Mouse (Mus musculus) CH12.LX (cell line): ENCODE data around the gene Olfr593. TPM values are rescaled to one million over a fixed set of nuclear protein-coding genes. Genes with fewer than 3 reads are reported as not detected.
"Not testable (repeated sequence)": the region's sequence is repeated elsewhere in the genome, so short reads cannot be mapped to it uniquely, and the experiment has no call there.

Experiments
- DNase-seq: peaks from one replicate; pipeline ENCODE4 v3.0.0-alpha.2; 2013; ENCODE audit errors: extremely low read depth
- H3K27ac ChIP-seq: 2 replicates; pipeline ENCODE4 v1.5.1; 2012; ENCODE audit warnings: low read depth, mild to moderate bottlenecking, control low read depth, moderate library complexity; ENCODE audit not compliant: insufficient read depth
- H3K27me3 ChIP-seq: replicated peaks from 2 replicates; pipeline ENCODE3; 2012; ENCODE audit warnings: inconsistent platforms
- H3K36me3 ChIP-seq, 2 experiments: replicated peaks in 1 of 2; 2 replicates each; pipeline versions ENCODE3 to v1.6.1; 2012; ENCODE audit warnings: inconsistent platforms in 1 of 2, low read length in 1 of 2, mild to moderate bottlenecking in 1 of 2, mixed read lengths in 1 of 2, moderate library complexity in 1 of 2; ENCODE audit not compliant: control insufficient read depth in 1 of 2, insufficient read depth in 1 of 2
- H3K4me1 ChIP-seq, 2 experiments: 2 replicates each; pipeline ENCODE4 v1.6.1; 2012; ENCODE audit warnings: inconsistent platforms in 1 of 2, moderate library complexity in 1 of 2; ENCODE audit not compliant: insufficient read depth in 2 of 2, control insufficient read depth in 1 of 2
- H3K4me2 ChIP-seq: 2 replicates; pipeline ENCODE4 v1.6.1; 2012; ENCODE audit warnings: low read depth, mild to moderate bottlenecking, control low read depth; ENCODE audit not compliant: poor library complexity, insufficient read depth, severe bottlenecking
- H3K4me3 ChIP-seq, 3 experiments: fragments of 150-350 bp in 1 of 3; sonication (generic) in 1 of 3; replicated peaks in 1 of 3; 2 replicates each; pipeline versions ENCODE3 to v1.5.1; 2011 to 2012; ENCODE audit warnings: low read depth in 2 of 3, low read length in 2 of 3, mild to moderate bottlenecking in 2 of 3, moderate library complexity in 2 of 3, control low read depth in 1 of 3, improper control_type of control experiment in 1 of 3, inconsistent platforms in 1 of 3, mixed read lengths in 1 of 3; ENCODE audit not compliant: poor library complexity in 1 of 3
- H3K79me2 ChIP-seq: replicated peaks from 2 replicates; pipeline ENCODE4 v1.6.1; 2012; ENCODE audit warnings: mild to moderate bottlenecking, moderate library complexity; ENCODE audit not compliant: control insufficient read depth, poor library complexity, insufficient read depth, severe bottlenecking; ENCODE audit errors: extremely low read depth
- H3K9ac ChIP-seq: 2 replicates; pipeline ENCODE4 v1.6.1; 2012; ENCODE audit warnings: low read depth, mild to moderate bottlenecking, control low read depth, moderate library complexity; ENCODE audit not compliant: insufficient read depth
- H3K9me3 ChIP-seq: replicated peaks from 2 replicates; pipeline ENCODE3; 2012; ENCODE audit warnings: low read length, inconsistent platforms, mixed read lengths
- BHLHE40 ChIP-seq: IDR thresholded peaks from 2 replicates; pipeline ENCODE4 v1.6.1; 2011; ENCODE audit warnings: mild to moderate bottlenecking, low read depth, low read length, improper control_type of control experiment
- CHD1 ChIP-seq: IDR thresholded peaks from 2 replicates; pipeline ENCODE4 v1.6.1; 2012; ENCODE audit warnings: low read depth, low read length, improper control_type of control experiment, inconsistent platforms
- CHD2 ChIP-seq: IDR thresholded peaks from 2 replicates; pipeline ENCODE4 v1.6.1; 2011; ENCODE audit warnings: low read length, improper control_type of control experiment
- CTCF ChIP-seq, 2 experiments: IDR thresholded peaks in 1 of 2; conservative IDR thresholded peaks in 1 of 2; 2 replicates each; pipeline ENCODE4 v1.5.1; 2011 to 2012; ENCODE audit warnings: low read depth in 2 of 2, low read length in 2 of 2, improper control_type of control experiment in 1 of 2, inconsistent platforms in 1 of 2, mild to moderate bottlenecking in 1 of 2, moderate library complexity in 1 of 2
- ELF1 ChIP-seq: IDR thresholded peaks from 2 replicates; pipeline ENCODE4 v1.6.1; 2014; ENCODE audit warnings: low read depth, mild to moderate bottlenecking, inconsistent platforms, low read length, improper control_type of control experiment
- ETS1 ChIP-seq: conservative IDR thresholded peaks from 2 replicates; pipeline ENCODE4 v1.6.1; 2012; ENCODE audit warnings: low read depth, mild to moderate bottlenecking, inconsistent platforms, low read length, improper control_type of control experiment, moderate library complexity
- JUN ChIP-seq: IDR thresholded peaks from 2 replicates; pipeline ENCODE4 v1.6.1; 2011; ENCODE audit warnings: low read depth, mild to moderate bottlenecking, low read length, improper control_type of control experiment, moderate library complexity; ENCODE audit not compliant: insufficient read depth
- MAFK ChIP-seq: IDR thresholded peaks from 2 replicates; pipeline ENCODE4 v1.6.1; 2011; ENCODE audit warnings: low read length, improper control_type of control experiment; ENCODE audit not compliant: insufficient replicate concordance
- MAX ChIP-seq: IDR thresholded peaks from 2 replicates; pipeline ENCODE4 v1.6.1; 2011; ENCODE audit warnings: low read length, improper control_type of control experiment
- MXI1 ChIP-seq: IDR thresholded peaks from 2 replicates; pipeline ENCODE4 v1.6.1; 2011; ENCODE audit warnings: mild to moderate bottlenecking, low read depth, low read length, improper control_type of control experiment
- MYC ChIP-seq: IDR thresholded peaks from 2 replicates; pipeline ENCODE4 v1.6.1; 2011; ENCODE audit warnings: low read depth, mild to moderate bottlenecking, improper control_type of control experiment, low read length
- PAX5 ChIP-seq: IDR thresholded peaks from 2 replicates; pipeline ENCODE4 v1.6.1; 2012; ENCODE audit warnings: low read length, inconsistent platforms, mixed read lengths
- POLR2AphosphoS2 ChIP-seq: IDR thresholded peaks from 2 replicates; pipeline ENCODE4 v1.6.1; 2011; ENCODE audit warnings: low read depth, low read length, improper control_type of control experiment
- USF1 ChIP-seq: IDR thresholded peaks from 2 replicates; pipeline ENCODE4 v1.6.1; 2014; ENCODE audit warnings: low read depth, mild to moderate bottlenecking, inconsistent platforms, low read length, improper control_type of control experiment
- ZKSCAN1 ChIP-seq: IDR thresholded peaks from 2 replicates; pipeline ENCODE4 v1.6.1; 2012; ENCODE audit warnings: low read depth, inconsistent platforms, low read length, improper control_type of control experiment, borderline replicate concordance
- ZMIZ1 ChIP-seq: IDR thresholded peaks from 2 replicates; pipeline ENCODE4 v1.6.1; 2012; ENCODE audit warnings: low read depth, mild to moderate bottlenecking, inconsistent platforms, low read length, improper control_type of control experiment
- ZNF384 ChIP-seq: IDR thresholded peaks from 2 replicates; pipeline ENCODE4 v1.6.1; 2012; ENCODE audit warnings: low read depth, low read length, improper control_type of control experiment, inconsistent platforms
- dilution Hi-C: fragments of 300-500 bp; cut with MboI; formaldehyde crosslinking; loops from 2 replicates; pipeline ENCODE4 v1.14.3; 2020; ENCODE audit warnings: low sequenced_read_pairs; ENCODE audit not compliant: extremely low pct_unique_long_range_greater_than_20kb, extremely low pct_ligation_motif_present
- in situ Hi-C: fragments of 300-500 bp; cut with MboI; formaldehyde crosslinking; loops from 3 replicates; pipeline ENCODE4 v1.14.3; 2019; ENCODE audit warnings: low sequenced_read_pairs, low pct_ligation_motif_present, low pct_unique_long_range_greater_than_20kb, mixed read lengths
- polyA plus RNA-seq: library from polyadenylated mRNA; unstranded; fragments of >175 nt; gene quantifications from 2 replicates; pipeline ENCODE4 v1.2.1, GENCODE M21; 2012; ENCODE audit warnings: low read depth; ENCODE audit not compliant: insufficient read length
- total RNA-seq, 2 experiments: library from RNA; depleted of rRNA; stranded (reverse); fragments of 300-350 nt in 1 of 2; fragments of >200 nt in 1 of 2; gene quantifications; 2 replicates each; pipeline ENCODE4 v1.2.3; 2012 to 2014

Olfr593 gene
- total and polyA plus RNA-seq, 3 experiments: not detected

DNA sequence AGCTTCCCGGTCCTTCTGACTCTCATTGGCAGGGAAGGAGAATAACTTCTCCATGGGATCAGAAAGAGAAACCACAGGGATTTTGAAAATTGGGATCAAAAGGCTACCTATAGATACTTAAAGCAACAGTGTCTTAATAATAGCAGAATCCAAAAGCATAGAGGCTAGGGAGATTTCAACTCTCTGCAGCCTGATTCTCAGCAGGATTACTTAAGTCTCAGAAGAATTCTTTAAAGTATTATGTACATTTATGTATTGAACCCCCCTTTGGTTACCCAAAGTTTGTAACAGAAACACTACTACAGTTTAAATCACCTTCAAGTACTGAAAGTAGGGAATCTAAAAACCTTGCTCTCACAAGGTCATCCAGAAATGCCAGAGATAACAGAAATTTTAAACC, 33.4 kb upstream of the Olfr593 start, which contains the start of gene Olfr591:
TSS of gene Olfr591 (minus strand) at position 101 of the 400 bp plus-strand sequence.
- Histone ChIP-seq H3K36me3 (no peaks in the 10 kb centered on the region), H3K27ac (no peak within 1 kb of the TSS), H3K9ac (no peak within 1 kb of the TSS), H3K4me3 (no peak within 1 kb of the TSS), H3K4me2 (no peak within 1 kb of the TSS), H3K27me3 (no peaks in the 10 kb centered on the region), H3K9me3 (peaks cover 6% of the 10 kb centered on the region), H3K4me1 (no peaks in the 10 kb centered on the region), H3K79me2 (no peaks in the 10 kb centered on the region)
- in situ Hi-C loops: no loop called here
- DNase-seq: no peak
- dilution Hi-C loops: no loop called here
- TF ChIP-seq MXI1 (no peak), ZKSCAN1 (no peak), USF1 (no peak)

DNA sequence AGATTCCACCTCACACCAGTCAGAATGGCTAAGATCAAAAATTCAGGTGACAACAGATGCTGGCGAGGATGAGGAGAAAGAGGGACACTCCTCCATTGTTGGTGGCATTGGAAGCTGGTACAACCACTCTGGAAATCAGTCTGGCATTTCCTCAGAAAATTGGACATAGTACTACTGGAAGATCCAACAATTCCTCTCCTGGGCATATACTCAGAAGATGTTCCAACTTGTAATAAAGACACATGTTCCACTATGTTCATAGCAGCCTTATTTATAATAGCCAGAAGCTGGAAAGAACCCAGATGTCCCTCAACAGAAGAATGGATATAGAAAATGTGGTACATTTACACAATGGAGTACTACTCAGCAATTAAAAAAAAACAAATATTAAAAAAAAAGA, 27.2 kb upstream of the Olfr593 start, which contains the start of gene Olfr592:
TSS of gene Olfr592 (plus strand) at position 301 of the 400 bp plus-strand sequence.
- dilution Hi-C loops, H3K4me1 ChIP-seq, H3K9ac ChIP-seq, H3K4me3 ChIP-seq, H3K4me2 ChIP-seq, H3K27me3 ChIP-seq, H3K79me2 ChIP-seq, DNase-seq, H3K36me3 ChIP-seq, in situ Hi-C loops, H3K27ac ChIP-seq, H3K9me3 ChIP-seq: not testable (repeated sequence)

DNA sequence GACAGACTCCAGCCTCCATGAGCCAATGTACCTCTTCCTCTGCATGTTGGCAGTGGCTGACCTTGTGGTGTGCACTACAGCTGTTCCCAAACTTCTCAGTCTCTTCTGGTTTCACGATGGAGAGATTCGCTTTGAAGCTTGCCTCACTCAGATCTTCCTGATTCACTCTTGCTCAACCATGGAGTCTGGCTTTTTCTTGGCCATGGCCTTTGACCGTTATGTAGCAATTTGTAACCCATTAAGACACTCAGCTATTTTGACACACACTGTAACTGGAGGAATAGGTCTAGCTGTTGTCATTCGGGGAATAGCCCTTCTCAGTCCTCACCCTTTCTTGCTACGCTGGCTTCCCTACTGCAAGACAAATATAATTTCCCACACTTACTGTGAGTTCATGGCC, 388 bp downstream of the Olfr593 start:
- H3K9ac ChIP-seq, H3K27me3 ChIP-seq, H3K9me3 ChIP-seq, H3K4me1 ChIP-seq, H3K79me2 ChIP-seq, dilution Hi-C loops, H3K4me2 ChIP-seq, H3K27ac ChIP-seq, H3K4me3 ChIP-seq, DNase-seq, H3K36me3 ChIP-seq, in situ Hi-C loops: not testable (repeated sequence)

DNA sequence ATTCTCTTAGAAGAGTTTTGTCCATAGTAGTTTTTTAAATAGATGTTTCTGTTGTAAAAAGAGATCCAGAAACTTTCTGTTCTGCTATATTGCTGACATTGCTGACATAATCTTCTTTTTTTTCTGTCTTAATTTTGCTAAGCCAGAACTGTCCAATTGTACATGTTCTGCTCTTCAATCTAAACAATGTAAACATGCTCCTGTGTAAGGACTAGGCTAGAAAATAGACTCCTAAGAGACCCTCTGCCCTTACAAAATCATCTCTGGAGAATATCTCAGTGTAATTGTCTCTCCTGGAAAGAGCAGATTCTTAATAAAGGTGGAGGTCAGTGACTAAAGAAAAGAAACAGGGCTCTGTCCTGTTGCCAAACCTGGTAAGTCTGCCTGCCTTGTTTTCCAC, 5.0 kb downstream of the Olfr593 start, which contains the start of gene Olfr594:
TSS of gene Olfr594 (plus strand) at position 301 of the 400 bp plus-strand sequence.
- in situ Hi-C loops (no loop called here), dilution Hi-C loops (no loop called here)
- Histone ChIP-seq H3K4me2 (no peak within 1 kb of the TSS), H3K27ac (no peak within 1 kb of the TSS), H3K36me3 (no peaks in the 10 kb centered on the region), H3K9ac (no peak within 1 kb of the TSS), H3K27me3 (no peaks in the 10 kb centered on the region), H3K4me3 (no peak within 1 kb of the TSS), H3K79me2 (no peaks in the 10 kb centered on the region), H3K9me3 (no peaks in the 10 kb centered on the region), H3K4me1 (no peaks in the 10 kb centered on the region)
- TF ChIP-seq ZMIZ1 (no peak), CHD1 (no peak), ETS1 (no peak), CHD2 (no peak), ZNF384 (no peak), MYC (no peak), BHLHE40 (no peak), POLR2AphosphoS2 (no peak), USF1 (no peak), ELF1 (no peak), JUN (no peak), PAX5 (no peak), CTCF (conservative IDR thresholded peaks at IDR 0.05 in 1 of 2, IDR thresholded peaks at IDR 0.05 in 1 of 2; ENCODE audit: low read depth in 2 of 2, low read length in 2 of 2) (no peak), MAFK (no peak), MAX (no peak)
- no peak for DNase-seq
